Mouse (Mus musculus) liver, postnatal 0 days (tissue): Measurements from ENCODE around the gene Gm28038.
A peak's percentile ranks its signal among the peaks of the same experiment; 100 is the strongest.

ENCODE experiments used
- CTCF ChIP-seq: sonication (generic); IDR thresholded peaks from 2 replicates; pipeline ENCODE4 v1.5.1; 2016; ENCODE audit warnings: antibody characterized with exemption, low read depth
- EP300 ChIP-seq: IDR thresholded peaks from 2 replicates; pipeline ENCODE4 v1.6.1; 2016; ENCODE audit warnings: antibody characterized with exemption, low read depth, mild to moderate bottlenecking

DNA sequence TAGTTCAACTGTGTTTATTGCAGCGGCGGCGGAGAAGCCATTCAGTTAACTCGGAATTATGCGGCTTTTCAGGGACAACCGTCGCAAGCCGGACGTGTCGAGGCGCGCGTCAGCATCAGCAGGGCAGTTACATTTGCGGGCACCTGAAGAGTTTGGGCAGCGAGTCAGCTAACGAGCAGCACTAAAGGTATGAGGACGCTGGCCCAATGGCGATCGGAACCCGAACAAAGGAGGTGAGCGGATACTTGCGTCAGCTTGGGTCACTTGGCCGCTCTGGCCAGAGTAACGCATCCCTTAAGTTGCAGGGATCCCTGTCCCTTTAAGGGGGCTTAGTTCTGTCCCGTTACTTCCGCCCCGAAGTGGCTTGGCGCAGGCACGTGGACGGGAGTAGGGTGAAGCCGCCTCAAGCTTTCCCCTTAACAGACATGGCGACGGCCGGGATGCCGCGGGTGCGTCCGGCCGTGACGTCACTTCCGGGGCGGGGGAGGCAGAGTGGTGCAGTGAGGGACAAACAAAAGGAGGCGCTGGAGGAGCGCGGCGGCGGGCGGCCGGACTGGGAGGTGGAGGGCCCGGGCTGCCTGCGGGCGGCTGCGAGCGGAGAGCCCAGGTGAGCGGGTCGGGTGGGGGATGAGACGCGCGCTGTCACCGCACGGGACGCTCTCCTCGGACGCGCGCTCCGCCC is 43.5 kb upstream of the Gm28038 start, which contains the start of gene Lrrc8a:
- TF ChIP-seq CTCF (peak; percentile 67), EP300 (peak; percentile 69; the same call in 1 of the 2 replicates)
